Comparison of ENCODE assay signal across 11 mouse cellular contexts in the genomic region with DNA sequence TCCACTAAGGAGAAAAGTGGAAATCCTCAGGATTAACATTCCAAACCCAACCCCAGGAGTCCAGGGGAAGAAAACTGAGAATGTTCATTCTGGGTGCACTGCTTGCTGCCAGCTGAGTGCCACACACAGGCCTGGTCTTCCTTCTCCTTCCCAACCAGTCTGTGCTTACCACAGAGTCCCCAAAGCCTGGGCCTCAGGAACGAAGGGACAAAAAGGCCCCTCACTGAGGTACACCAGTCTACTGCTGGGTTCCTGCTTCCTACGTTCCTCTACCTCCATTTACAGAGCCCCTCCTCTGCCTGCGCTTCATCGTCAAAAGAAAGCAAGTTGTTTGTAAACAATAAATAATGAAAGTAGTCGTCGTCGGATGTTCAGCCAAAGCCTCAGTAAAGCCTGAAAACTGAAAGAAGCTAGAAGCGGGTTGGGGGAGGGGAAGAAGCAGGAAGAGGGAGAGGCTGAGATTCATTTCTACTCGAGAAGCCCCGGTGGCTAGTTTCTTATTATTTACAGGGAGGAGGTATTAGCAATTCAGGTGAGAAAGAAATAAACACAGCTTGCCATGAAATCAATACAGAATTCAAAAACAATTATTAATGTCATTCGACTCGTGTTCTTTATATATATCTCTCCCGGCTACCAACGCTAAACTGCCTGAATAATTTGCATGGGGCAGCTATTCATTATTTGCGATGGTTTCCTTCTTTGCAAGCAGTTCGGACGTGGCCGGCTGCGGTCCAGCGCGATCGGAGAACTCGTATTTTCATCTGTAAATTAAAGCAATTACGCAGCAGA. TPM values are rescaled to one million over a fixed set of nuclear protein-coding genes. Genes with fewer than 3 reads are reported as not detected.
A peak's percentile ranks its signal among the peaks of the same experiment; 100 is the strongest.
DNase-seq lines count a peak whose midpoint lies in the region; ATAC-seq and TF ChIP-seq lines count a peak whose summit lies in the region.
"Had no signal": no experiment of that assay in that cellular context is flagged by ENCODE, and none has a peak within 500 bp of the region (broad histone marks: within the 10 kb centered on the region; RNA-seq: fewer than 3 reads in every experiment).

No protein-coding gene starts in this region.

- ATAC-seq in forebrain, embryonic 13.5 days: no peak
- ATAC-seq in limb, embryonic 14.5 days (ENCODE audit: low FRiP score, low read depth): no peak
- ATAC-seq in CD4-positive, CD25-positive, alpha-beta regulatory T cell, adult 4 months: no peak

- H3K27ac ChIP-seq in heart, embryonic 10.5 days: peak overlapping the region; percentile 93
- H3K27ac ChIP-seq in forebrain, embryonic 13.5 days: no peak overlapping the region
- H3K27ac ChIP-seq in limb, embryonic 14.5 days (replicated peaks; ENCODE audit: low read depth, low read length): no peak overlapping the region
- H3K27ac ChIP-seq: macrophage had no signal

- H3K4me3 ChIP-seq in heart, embryonic 10.5 days: peak overlapping the region; percentile 73
- H3K4me3 ChIP-seq in forebrain, embryonic 13.5 days: peak overlapping the region; percentile 13; the same call in 1 of the 2 replicates
- peak overlapping the region; percentile 17 for H3K4me3 ChIP-seq in limb, embryonic 14.5 days (replicated peaks; ENCODE audit: low read length)

- H3K4me2 ChIP-seq in forebrain, embryonic 13.5 days: peak overlapping the region; percentile 24
- H3K4me2 ChIP-seq in limb, embryonic 14.5 days (replicated peaks; ENCODE audit: low read depth, low read length, severe bottlenecking): peak overlapping the region; percentile 13; the same call in 1 of the 2 replicates

- peaks cover 100% of the 10 kb centered on the region for H3K27me3 ChIP-seq in heart, embryonic 10.5 days (ENCODE audit: insufficient read depth, poor library complexity, severe bottlenecking)
- peaks cover 99% of the 10 kb centered on the region for H3K27me3 ChIP-seq in forebrain, embryonic 13.5 days
- H3K27me3 ChIP-seq in limb, embryonic 14.5 days (ENCODE audit: control insufficient read depth, insufficient read depth, low read length): peaks cover 100% of the 10 kb centered on the region

- no peak for TF ChIP-seq POLR2A in limb, embryonic 14.5 days (IDR thresholded peaks at IDR 0.05; ENCODE audit: borderline replicate concordance, extremely low read depth, insufficient read depth, insufficient read length)

- DNase-seq in heart, embryonic 10.5 days (ENCODE audit: low spot score): no peak
- DNase-seq in heart, postnatal 14 days: no peak
- peak; percentile 61 for DNase-seq in A20 (ENCODE audit: low read depth, low spot score)
- DNase-seq in limb, embryonic 14.5 days (ENCODE audit: low spot score): no peak
- no peak for DNase-seq in left cerebral cortex, adult 18-20 months (ENCODE audit: low spot score in 2 of 2)
- no peak for DNase-seq in cerebellum, postnatal 25 days
- DNase-seq: adrenal gland, adult 8-10 months; right cerebral cortex, postnatal 4 days had no signal

- WGBS in heart, embryonic 10.5 days: 2% methylated on average over 24 of the region's 24 CpGs
- WGBS in forebrain, embryonic 13.5 days: 2% methylated on average over 24 of the region's 24 CpGs
- WGBS in limb, embryonic 14.5 days: 2% methylated on average over 24 of the region's 24 CpGs

- H3K9ac ChIP-seq in forebrain, embryonic 13.5 days: no peak overlapping the region
- no peak overlapping the region for H3K9ac ChIP-seq in limb, embryonic 14.5 days (ENCODE audit: low read depth, low read length, severe bottlenecking)

- H3K4me1 ChIP-seq in heart, embryonic 10.5 days: peaks cover 68% of the 10 kb centered on the region
- peaks cover 33% of the 10 kb centered on the region for H3K4me1 ChIP-seq in forebrain, embryonic 13.5 days
- H3K4me1 ChIP-seq in limb, embryonic 14.5 days (ENCODE audit: control insufficient read depth, insufficient read depth, low read length): peaks cover 10% of the 10 kb centered on the region; the same call in 1 of the 2 replicates

- peaks cover 15% of the 10 kb centered on the region for H3K36me3 ChIP-seq in heart, embryonic 10.5 days
- no peaks in the 10 kb centered on the region for H3K36me3 ChIP-seq in forebrain, embryonic 13.5 days (ENCODE audit: poor library complexity, severe bottlenecking)
- no peaks in the 10 kb centered on the region for H3K36me3 ChIP-seq in limb, embryonic 14.5 days (ENCODE audit: control insufficient read depth, insufficient read depth, low read length)

- no peaks in the 10 kb centered on the region for H3K9me3 ChIP-seq in heart, embryonic 10.5 days
- H3K9me3 ChIP-seq in forebrain, embryonic 13.5 days (replicated peaks): no peaks in the 10 kb centered on the region
- no peaks in the 10 kb centered on the region for H3K9me3 ChIP-seq in limb, embryonic 14.5 days (ENCODE audit: control insufficient read depth, low read length)

- intact Hi-C loops in heart, postnatal 14 days (cut with DNase I): no loop called here

RNA-seq across cellular contexts. Expression of a gene that starts 2.3 kb away (rescaled TPM):
- 39.4 and 78.4 TPM in 2 replicates for polyA plus RNA-seq in heart, embryonic 10.5 days (2016; fragmentation: Nextera tagmentation; extraction: Ambion mirVana)
- total RNA-seq in heart, postnatal 14 days (2021): 10 to 100 TPM; 24.5 to 27.7 TPM
- polyA plus RNA-seq in forebrain, embryonic 13.5 days (2015; fragmentation: Nextera tagmentation; extraction: Ambion mirVana): not detected in 2 replicates
- 6.7 and 7.4 TPM in 2 replicates for polyA plus RNA-seq in limb, embryonic 14.5 days (2012; rRNA removed)
- 8.9 TPM in 2 replicates for polyA plus RNA-seq in limb, embryonic 14.5 days (2014; fragmentation: Nextera tagmentation; extraction: Ambion mirVana)
- polyA plus RNA-seq in CD4-positive, CD25-positive, alpha-beta regulatory T cell, adult 4 months (2017; shearing (Covaris generic)): not detected
- total RNA-seq in left cerebral cortex, adult 18-20 months (2021): not detected
- polyA plus RNA-seq: macrophage had no signal

Comparison
In these comparisons a context has a peak if more than half of its experiments do, and no peak if none do; other contexts are left out.
1. H3K4me3 ChIP-seq: peak in every context shown above with its lines; median percentile 73 in heart, embryonic 10.5 days; 17 in limb, embryonic 14.5 days; 13 in forebrain, embryonic 13.5 days.